Mouse (Mus musculus) myocyte (in vitro differentiated cells): ENCODE results near the gene Elob. TPM values are rescaled to one million over a fixed set of nuclear protein-coding genes. Genes with fewer than 3 reads are reported as not detected.
A peak's percentile ranks its signal among the peaks of the same experiment; 100 is the strongest.

Experiments
- H3K27me3 ChIP-seq: one replicate; pipeline ENCODE4 v1.6.1; 2011; ENCODE audit not compliant: control insufficient read depth, insufficient read depth, insufficient read length
- H3K36me3 ChIP-seq: one replicate; pipeline ENCODE4 v1.6.1; 2011; ENCODE audit not compliant: control insufficient read depth, insufficient read depth
- H3K4me2 ChIP-seq: one replicate; pipeline ENCODE4 v1.6.1; 2011; ENCODE audit warnings: low read depth, control low read depth
- H3K4me3 ChIP-seq: one replicate; pipeline ENCODE4 v1.5.1; 2011; ENCODE audit warnings: mild to moderate bottlenecking, control low read depth, moderate library complexity
- H3K79me2 ChIP-seq: one replicate; pipeline ENCODE4 v1.6.1; 2011; ENCODE audit not compliant: control insufficient read depth, insufficient read depth
- H3ac ChIP-seq: one replicate; pipeline ENCODE4 v1.6.1; 2011; ENCODE audit not compliant: control insufficient read depth, insufficient read length
- CEBPB ChIP-seq: IDR thresholded peaks from 2 replicates; pipeline ENCODE4 v1.6.1; 2011; ENCODE audit warnings: mild to moderate bottlenecking, moderate library complexity; ENCODE audit not compliant: poor library complexity, insufficient read depth, severe bottlenecking
- E2F4 ChIP-seq: IDR thresholded peaks from one replicate; pipeline ENCODE4 v1.6.1; 2011; ENCODE audit warnings: mild to moderate bottlenecking, control low read depth, moderate library complexity; ENCODE audit not compliant: insufficient read depth
- MAX ChIP-seq: IDR thresholded peaks from one replicate; pipeline ENCODE4 v1.6.1; 2011; ENCODE audit warnings: low read depth, mild to moderate bottlenecking, control low read depth
- MYOD1 ChIP-seq, 3 experiments: IDR thresholded peaks; one replicate each; pipeline ENCODE4 v1.6.1; 2011; ENCODE audit warnings: control low read depth in 2 of 3, low read depth in 2 of 3, mild to moderate bottlenecking in 2 of 3, moderate library complexity in 1 of 3; ENCODE audit not compliant: insufficient read length in 2 of 3, control insufficient read depth in 1 of 3
- MYOG ChIP-seq, 3 experiments: IDR thresholded peaks; one replicate each; pipeline ENCODE4 v1.6.1; 2011; ENCODE audit warnings: control low read depth in 2 of 3, low read depth in 2 of 3, mild to moderate bottlenecking in 2 of 3; ENCODE audit not compliant: insufficient read length in 2 of 3, control insufficient read depth in 1 of 3, insufficient read depth in 1 of 3
- POLR2A ChIP-seq: IDR thresholded peaks from one replicate; pipeline ENCODE4 v1.6.1; 2011; ENCODE audit warnings: low read depth, mild to moderate bottlenecking, control low read depth, moderate library complexity; ENCODE audit not compliant: insufficient read length
- POLR2AphosphoS2 ChIP-seq: IDR thresholded peaks from one replicate; pipeline ENCODE4 v1.6.1; 2011; ENCODE audit warnings: low read depth, control low read depth; ENCODE audit not compliant: insufficient read length
- REST ChIP-seq: IDR thresholded peaks from one replicate; pipeline ENCODE4 v1.6.1; 2011; ENCODE audit warnings: mild to moderate bottlenecking, control low read depth, moderate library complexity; ENCODE audit not compliant: insufficient read depth, insufficient read length
- SRF ChIP-seq: IDR thresholded peaks from one replicate; pipeline ENCODE4 v1.6.1; 2011; ENCODE audit warnings: low read depth; ENCODE audit not compliant: control insufficient read depth, insufficient read length
- TCF12 ChIP-seq: IDR thresholded peaks from one replicate; pipeline ENCODE4 v1.6.1; 2011; ENCODE audit warnings: mild to moderate bottlenecking, control low read depth; ENCODE audit not compliant: poor library complexity, insufficient read depth, severe bottlenecking
- TCF3 ChIP-seq: IDR thresholded peaks from one replicate; pipeline ENCODE4 v1.6.1; 2011; ENCODE audit warnings: low read depth, control low read depth; ENCODE audit not compliant: insufficient read length
- USF1 ChIP-seq: IDR thresholded peaks from one replicate; pipeline ENCODE4 v1.6.1; 2011; ENCODE audit warnings: low read depth, mild to moderate bottlenecking, control low read depth, moderate library complexity
- polyA plus RNA-seq: library from polyadenylated mRNA; unstranded; fragments of >200 nt; fragmentation: generic; extraction: Trizol; gene quantifications from one replicate; pipeline ENCODE4 v1.2.1, GENCODE M21; 2012; ENCODE audit warnings: missing spikeins

Gene Elob
- polyA plus RNA-seq, 1 experiment = 986 TPM

DNA sequence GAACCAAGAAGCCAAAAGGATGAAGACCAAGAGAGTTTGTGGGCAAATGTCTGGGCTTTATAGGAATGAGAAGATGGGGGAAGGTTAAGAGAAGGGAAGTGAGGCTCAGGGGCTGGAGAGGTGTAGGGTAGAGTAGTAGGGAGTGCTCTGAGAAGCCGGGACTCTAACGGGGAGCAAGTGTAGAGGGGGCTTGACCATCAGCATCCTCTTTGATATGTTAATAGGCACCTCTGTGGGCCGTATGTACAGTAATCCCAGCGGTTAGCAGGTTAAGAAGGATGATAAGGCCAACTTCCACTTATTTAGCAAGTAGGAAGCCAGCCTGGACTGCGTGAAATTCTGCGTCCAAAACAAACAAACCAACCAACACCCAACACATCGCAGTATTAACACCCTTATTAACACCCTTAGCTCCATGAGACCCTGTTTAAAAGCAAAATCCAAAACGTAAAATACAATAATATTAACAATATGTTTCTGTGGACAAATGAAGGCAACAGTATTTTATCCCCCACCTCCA, 39.1 kb downstream of the Elob start:
- no peaks in the 10 kb centered on the region for H3K79me2 ChIP-seq
- H3ac ChIP-seq = no peak overlapping the region
- TF ChIP-seq USF1 (no peak), MYOD1 (IDR thresholded peaks at IDR 0.05; ENCODE audit: control insufficient read depth in 1 of 3, insufficient read length in 2 of 3, low read depth in 2 of 3) (no peak), TCF3 (no peak), TCF12 (no peak), MAX (no peak), MYOG (IDR thresholded peaks at IDR 0.05; ENCODE audit: control insufficient read depth in 1 of 3, insufficient read depth in 1 of 3, insufficient read length in 2 of 3, low read depth in 2 of 3) (no peak), SRF (no peak)
- H3K27me3 ChIP-seq = no peaks in the 10 kb centered on the region
- no peaks in the 10 kb centered on the region for H3K36me3 ChIP-seq
- no peak overlapping the region for H3K4me3 ChIP-seq
- no peak overlapping the region for H3K4me2 ChIP-seq

DNA sequence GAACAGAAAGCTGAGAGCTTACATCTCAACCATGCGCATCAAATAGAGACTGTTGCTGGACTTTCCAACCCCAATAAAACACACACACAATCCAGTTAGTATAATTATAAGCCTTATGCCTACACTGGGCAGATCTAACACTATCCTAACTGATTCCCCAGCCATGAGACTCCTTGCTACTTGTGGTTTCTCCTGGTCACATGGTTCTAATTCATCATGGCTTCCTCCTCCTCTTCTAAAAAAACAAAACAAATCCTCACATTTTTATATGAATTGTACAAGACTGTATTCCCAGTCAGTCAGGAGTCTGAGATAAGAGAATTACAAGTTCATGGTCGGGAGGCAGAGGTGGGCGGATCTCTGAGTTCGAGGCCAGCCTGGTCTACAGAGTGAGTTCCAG, 40.0 kb downstream of the Elob start:
- Histone ChIP-seq H3K36me3 (no peaks in the 10 kb centered on the region), H3K4me3 (no peak overlapping the region), H3K4me2 (no peak overlapping the region), H3K27me3 (no peaks in the 10 kb centered on the region), H3ac (no peak overlapping the region), H3K79me2 (no peaks in the 10 kb centered on the region)
- no peak for TF ChIP-seq TCF12
- no peak for TF ChIP-seq TCF3
- TF ChIP-seq MAX = no peak
- TF ChIP-seq SRF = no peak
- TF ChIP-seq USF1 = peak; percentile 68
- no peak for TF ChIP-seq E2F4
- no peak for TF ChIP-seq MYOD1 (IDR thresholded peaks at IDR 0.05; ENCODE audit: control insufficient read depth in 1 of 3, insufficient read length in 2 of 3, low read depth in 2 of 3)
- TF ChIP-seq REST = no peak
- TF ChIP-seq MYOG (IDR thresholded peaks at IDR 0.05; ENCODE audit: control insufficient read depth in 1 of 3, insufficient read depth in 1 of 3, insufficient read length in 2 of 3, low read depth in 2 of 3) = no peak

DNA sequence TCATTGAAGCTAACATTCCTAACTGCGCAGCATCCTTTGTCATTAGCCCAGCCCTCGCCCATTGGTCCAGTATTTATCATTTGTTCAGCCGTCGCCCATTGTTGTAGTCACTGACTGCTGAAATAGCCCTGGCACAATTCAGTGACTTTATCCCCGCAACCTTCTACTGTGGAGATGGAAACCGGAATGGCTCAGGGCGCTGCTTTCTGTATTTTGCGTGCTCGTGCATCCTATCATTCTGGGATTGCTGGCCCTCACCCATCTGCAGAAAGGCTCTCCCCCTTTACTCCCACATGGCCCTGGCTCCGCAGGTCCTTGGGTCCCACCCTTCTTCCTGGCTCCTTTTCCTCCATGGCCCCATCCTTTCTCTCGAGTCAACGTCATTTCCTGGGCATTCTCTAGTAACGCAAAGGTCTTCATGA, 42.4 kb downstream of the Elob start:
- H3K4me2 ChIP-seq = peak overlapping the region; percentile 56
- H3K4me3 ChIP-seq = peak overlapping the region; percentile 9
- no peaks in the 10 kb centered on the region for H3K36me3 ChIP-seq
- H3K79me2 ChIP-seq = no peaks in the 10 kb centered on the region
- no peak overlapping the region for H3ac ChIP-seq
- no peak for TF ChIP-seq TCF12
- TF ChIP-seq POLR2AphosphoS2 = no peak
- TF ChIP-seq E2F4 = no peak
- no peak for TF ChIP-seq SRF
- no peak for TF ChIP-seq USF1
- TF ChIP-seq CEBPB = no peak
- no peak for TF ChIP-seq POLR2A
- TF ChIP-seq MAX = no peak
- no peak for TF ChIP-seq MYOD1 (IDR thresholded peaks at IDR 0.05; ENCODE audit: control insufficient read depth in 1 of 3, insufficient read length in 2 of 3, low read depth in 2 of 3)
- TF ChIP-seq REST = no peak
- no peak for TF ChIP-seq MYOG (IDR thresholded peaks at IDR 0.05; ENCODE audit: control insufficient read depth in 1 of 3, insufficient read depth in 1 of 3, insufficient read length in 2 of 3, low read depth in 2 of 3)
- TF ChIP-seq TCF3 = no peak
- no peaks in the 10 kb centered on the region for H3K27me3 ChIP-seq

DNA sequence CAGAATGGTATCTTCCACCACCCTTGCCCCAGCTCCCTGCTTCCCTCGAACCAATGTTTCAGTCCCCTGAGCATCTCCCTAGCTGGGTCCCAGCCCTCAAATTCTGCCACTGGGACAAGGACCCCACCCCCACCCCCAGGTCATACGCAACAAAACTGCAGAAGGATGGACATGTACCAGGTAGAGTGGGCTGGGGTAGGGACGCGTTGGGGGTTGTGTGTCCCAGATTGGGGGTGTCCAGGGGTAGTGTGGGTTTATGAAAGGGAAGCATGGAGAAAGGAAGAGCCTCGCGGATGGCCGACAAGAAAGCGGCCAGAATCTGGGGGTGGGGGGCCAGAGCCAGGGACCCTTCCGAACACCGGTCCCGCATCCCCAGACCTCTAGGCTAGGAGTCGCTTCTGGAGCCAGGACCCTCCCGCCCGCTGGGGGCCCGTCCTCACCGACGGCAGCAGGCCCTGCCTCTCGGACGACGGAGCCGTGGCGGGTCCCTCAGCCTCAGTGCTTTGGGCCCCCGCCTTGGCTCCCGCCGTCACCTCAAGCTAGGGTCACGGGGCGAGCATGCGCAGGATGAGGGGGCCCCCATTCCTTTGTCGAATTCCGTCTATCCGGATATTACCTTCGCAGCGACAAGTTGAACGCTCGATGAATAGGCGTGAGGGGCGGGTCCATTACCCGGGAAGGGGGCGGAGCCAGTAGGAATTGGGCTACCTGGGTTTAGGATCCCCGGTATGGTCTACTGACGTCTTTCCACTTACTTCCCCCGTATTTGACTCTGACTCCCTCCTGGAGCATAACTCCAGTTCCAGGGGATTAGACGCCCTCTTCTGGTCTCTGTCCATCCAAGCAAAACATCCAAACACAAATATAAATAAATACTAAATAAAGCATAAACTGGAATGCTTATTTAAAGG, 43.1 kb downstream of the Elob start, which contains the start of gene Flywch2:
TSS of gene Flywch2 (minus strand) at position 521 of the 911 bp plus-strand sequence.
- Histone ChIP-seq H3ac (no peak within 1 kb of the TSS), H3K27me3 (no peaks in the 10 kb centered on the region), H3K79me2 (no peaks in the 10 kb centered on the region), H3K4me3 (peak within 1 kb of the TSS; percentile 9), H3K4me2 (peak within 1 kb of the TSS; percentile 56), H3K36me3 (no peaks in the 10 kb centered on the region)
- TF ChIP-seq MAX (no peak), CEBPB (no peak), MYOD1 (IDR thresholded peaks at IDR 0.05; ENCODE audit: control insufficient read depth in 1 of 3, insufficient read length in 2 of 3, low read depth in 2 of 3) (no peak), POLR2AphosphoS2 (no peak), E2F4 (no peak), POLR2A (no peak), USF1 (no peak), SRF (no peak), TCF3 (no peak), TCF12 (no peak), REST (no peak), MYOG (IDR thresholded peaks at IDR 0.05; ENCODE audit: control insufficient read depth in 1 of 3, insufficient read depth in 1 of 3, insufficient read length in 2 of 3, low read depth in 2 of 3) (no peak)
